Mouse (Mus musculus): ENCODE measurements at regions not wholly inside any gene's neighbourhood (a gene's known extent, or its start where the extent isn't known, plus 50 kb on each side); places are given as distances from the start of the nearest gene placed in this dataset.
"Not testable (repeated sequence)": the region's sequence is repeated elsewhere in the genome, so short reads cannot be mapped to it uniquely, and the experiment has no call there.

- DNase-seq = no peak
Observed at GRCm38 (mm10) chr16:50847693-50848092, 256.7 kb upstream of the Ccdc54 start.

GRCm38 (mm10) chr16:50846505-50846904, 255.6 kb upstream of the Ccdc54 start:
- no peak for DNase-seq

- peak; percentile 81 for DNase-seq
Observed at GRCm38 (mm10) chr16:50841677-50842580, 251.0 kb upstream of the Ccdc54 start.

GRCm38 (mm10) chr16:50841205-50841604, 250.3 kb upstream of the Ccdc54 start:
- no peak for DNase-seq

GRCm38 (mm10) chr16:50839665-50840064, 248.7 kb upstream of the Ccdc54 start:
- no peak for DNase-seq

GRCm38 (mm10) chr16:50837416-50837815, 246.5 kb upstream of the Ccdc54 start:
- no peak for DNase-seq

GRCm38 (mm10) chr16:50836457-50836856, 245.5 kb upstream of the Ccdc54 start:
- no peak for DNase-seq

- DNase-seq = no peak
Observed at GRCm38 (mm10) chr16:50833357-50833756, 242.4 kb upstream of the Ccdc54 start.

GRCm38 (mm10) chr16:50822352-50822751, 231.4 kb upstream of the Ccdc54 start:
- no peak for DNase-seq

GRCm38 (mm10) chr16:50814626-50815025, 223.7 kb upstream of the Ccdc54 start:
- peak; percentile 18 for DNase-seq

- peak; percentile 70 for DNase-seq
Observed at GRCm38 (mm10) chr16:50799145-50799794, 208.3 kb upstream of the Ccdc54 start.

GRCm38 (mm10) chr16:50798095-50798494, 207.1 kb upstream of the Ccdc54 start:
- DNase-seq = no peak

GRCm38 (mm10) chr16:50792960-50793359, 202.0 kb upstream of the Ccdc54 start:
- no peak for DNase-seq

- no peak for DNase-seq
Observed at GRCm38 (mm10) chr16:50792506-50792905, 201.6 kb upstream of the Ccdc54 start.

GRCm38 (mm10) chr16:50788702-50789101, 197.7 kb upstream of the Ccdc54 start:
- DNase-seq = no peak

GRCm38 (mm10) chr16:50786199-50786598, 195.2 kb upstream of the Ccdc54 start:
- DNase-seq = no peak

GRCm38 (mm10) chr16:50785384-50785783, 194.4 kb upstream of the Ccdc54 start:
- no peak for DNase-seq

GRCm38 (mm10) chr16:50784651-50785228, 193.8 kb upstream of the Ccdc54 start:
- peak; percentile 9 for DNase-seq

GRCm38 (mm10) chr16:50783784-50784650, 193.1 kb upstream of the Ccdc54 start:
- no peak for DNase-seq

GRCm38 (mm10) chr16:50783240-50783639, 192.3 kb upstream of the Ccdc54 start:
- no peak for DNase-seq

GRCm38 (mm10) chr16:50779030-50779784, 188.3 kb upstream of the Ccdc54 start:
- DNase-seq = peak; percentile 10

- DNase-seq = not testable (repeated sequence)
Observed at GRCm38 (mm10) chr16:50774699-50775098, 183.7 kb upstream of the Ccdc54 start.
